8 mouse cellular contexts compared by ENCODE assay signal in genomic region chr11:101171721-101172433, GRCm38 (mm10). TPM values are rescaled to one million over a fixed set of nuclear protein-coding genes. Genes with fewer than 3 reads are reported as not detected.
DNase-seq lines count a peak whose midpoint lies in the region; ATAC-seq and TF ChIP-seq lines count a peak whose summit lies in the region.

No protein-coding gene starts in this region.

- TF ChIP-seq CTCF in gastrocnemius, adult 2 months (IDR thresholded peaks at IDR 0.05) = no peak
- TF ChIP-seq CTCF in hindbrain, postnatal 0 days (IDR thresholded peaks at IDR 0.05; ENCODE audit: low read depth) = 0 out of 2 replicates have a peak, but pooled peaks have one; percentile 1

- no peaks in the 10 kb centered on the region for H3K9me3 ChIP-seq in hindbrain, postnatal 0 days (ENCODE audit: low read length)
- no peaks in the 10 kb centered on the region for H3K9me3 ChIP-seq in megakaryocyte, embryonic 14.5 days

- peak overlapping the region; percentile 93 for H3K27ac ChIP-seq in gastrocnemius, adult 2 months
- peak overlapping the region; percentile 83 for H3K27ac ChIP-seq in hindbrain, postnatal 0 days

- DNase-seq in cerebellum, adult 11-12 months = peak; percentile 83
- peak; percentile 85 for DNase-seq in cerebellum, adult 9-11 months
- DNase-seq in gastrocnemius, adult 2 months = peak; percentile 79
- peak; percentile 85 for DNase-seq in hindbrain, postnatal 0 days (ENCODE audit: low spot score)
- DNase-seq in left cerebral cortex, postnatal 25 days (ENCODE audit: low spot score in 2 of 2) = peak; percentile 76 to 83
- peak; percentile 62 for DNase-seq in right cerebral cortex, postnatal 4 days

- intact Hi-C loops in gastrocnemius, adult 2 months (cut with DNase I) = loop anchor here (2.0 to 5.0 kb wide), 2 partner anchors 53 to 190 kb away; partner anchors contain the start of genes Retreg3 and Tubg1
- intact Hi-C loops in left cerebral cortex, postnatal 25 days (cut with DNase I) = loop anchor here (2.0 kb wide), 1 partner anchor 51 kb away; no protein-coding TSS in a partner anchor

- H3K4me3 ChIP-seq in gastrocnemius, adult 2 months = peak overlapping the region; percentile 89
- H3K4me3 ChIP-seq in hindbrain, postnatal 0 days (ENCODE audit: low read length) = peak overlapping the region; percentile 62
- H3K4me3 ChIP-seq in megakaryocyte, embryonic 14.5 days (replicated peaks) = peak overlapping the region; percentile 94

- H3K4me2 ChIP-seq in hindbrain, postnatal 0 days (ENCODE audit: low read depth, low read length) = peak overlapping the region; percentile 89

- 0 out of 2 replicates have a peak, but pooled peaks cover 15% of the 10 kb centered on the region for H3K27me3 ChIP-seq in hindbrain, postnatal 0 days (ENCODE audit: insufficient read depth, low read length)
- peaks cover 97% of the 10 kb centered on the region for H3K27me3 ChIP-seq in megakaryocyte, embryonic 14.5 days (replicated peaks)

- WGBS in hindbrain, postnatal 0 days = under 1% methylated on average over 31 of the region's 31 CpGs

- peak overlapping the region; percentile 51 for H3K9ac ChIP-seq in hindbrain, postnatal 0 days (replicated peaks; ENCODE audit: low read length)

- peaks cover 4% of the 10 kb centered on the region; the same call in 1 of the 2 replicates for H3K36me3 ChIP-seq in hindbrain, postnatal 0 days (ENCODE audit: insufficient read depth, low read length)
- no peaks in the 10 kb centered on the region for H3K36me3 ChIP-seq in megakaryocyte, embryonic 14.5 days (replicated peaks; ENCODE audit: low read length)

- H3K4me1 ChIP-seq in hindbrain, postnatal 0 days (ENCODE audit: insufficient read depth, low read length) = peaks cover 34% of the 10 kb centered on the region
- peaks cover 80% of the 10 kb centered on the region for H3K4me1 ChIP-seq in megakaryocyte, embryonic 14.5 days

- ATAC-seq in cerebellum, adult (ENCODE audit: insufficient number of reproducible peaks, low FRiP score, low TSS enrichment) = no peak
- ATAC-seq in hindbrain, postnatal 0 days = 0 out of 2 replicates have a peak, but pooled peaks have one; percentile 0

RNA-seq across cellular contexts. Expression of gene Plekhh3, which starts 0.7 kb away (rescaled TPM):
- 10 to 100 TPM; 20.7 to 35.3 TPM for total RNA-seq in gastrocnemius, adult 2 months (2021)
- 26.7 and 32.3 TPM in 2 replicates for total RNA-seq in hindbrain, postnatal 0 days (2014; rRNA removed)
- 8.8 TPM in 2 replicates for polyA plus RNA-seq in hindbrain, postnatal 0 days (2015; fragmentation: Nextera tagmentation; extraction: Ambion mirVana)
- 10 to 100 TPM in 1 of 2 experiments, 1 to 10 TPM in 1; 8.8 to 11.5 TPM for total RNA-seq in left cerebral cortex, postnatal 25 days (2021)
- 2.3 and 6.6 TPM in 2 replicates for polyA plus RNA-seq in megakaryocyte, embryonic 14.5 days (2012; ENCODE audit: insufficient read depth, low replicate concordance)

RNA-seq across cellular contexts. Expression of gene Cntnap1, which starts 1.6 kb away (rescaled TPM):
- 1 to 10 TPM; 1.2 to 1.6 TPM for total RNA-seq in gastrocnemius, adult 2 months (2021)
- total RNA-seq in hindbrain, postnatal 0 days (2014; rRNA removed) = 25.4 and 28.9 TPM in 2 replicates
- polyA plus RNA-seq in hindbrain, postnatal 0 days (2015; fragmentation: Nextera tagmentation; extraction: Ambion mirVana) = 5.8 and 6.5 TPM in 2 replicates
- total RNA-seq in left cerebral cortex, postnatal 25 days (2021) = 100 to 1,000 TPM; 153 to 170 TPM
- 0.72 and 0.89 TPM in 2 replicates for polyA plus RNA-seq in megakaryocyte, embryonic 14.5 days (2012; ENCODE audit: insufficient read depth, low replicate concordance)

RNA-seq across cellular contexts. Expression of gene Ccr10, which starts 3.4 kb away (rescaled TPM):
- total RNA-seq in gastrocnemius, adult 2 months (2021) = not detected
- total RNA-seq in hindbrain, postnatal 0 days (2014; rRNA removed) = 0.16 and 0.43 TPM in 2 replicates
- polyA plus RNA-seq in hindbrain, postnatal 0 days (2015; fragmentation: Nextera tagmentation; extraction: Ambion mirVana) = 0.88 and 1.0 TPM in 2 replicates
- total RNA-seq in left cerebral cortex, postnatal 25 days (2021) = under 1 TPM; 0.18 to 0.28 TPM
- polyA plus RNA-seq in megakaryocyte, embryonic 14.5 days (2012; ENCODE audit: insufficient read depth, low replicate concordance) = 0.13 TPM in 1 of 2 replicates, not detected in the other

RNA-seq across cellular contexts. Expression of gene Tubg2, which starts 16.2 kb away (rescaled TPM):
- 1 to 10 TPM; 2.4 to 3.6 TPM for total RNA-seq in gastrocnemius, adult 2 months (2021)
- 29.7 and 40.8 TPM in 2 replicates for total RNA-seq in hindbrain, postnatal 0 days (2014; rRNA removed)
- 57.7 and 62.8 TPM in 2 replicates for polyA plus RNA-seq in hindbrain, postnatal 0 days (2015; fragmentation: Nextera tagmentation; extraction: Ambion mirVana)
- total RNA-seq in left cerebral cortex, postnatal 25 days (2021) = 10 to 100 TPM; 47.5 to 48.6 TPM
- not detected in 2 replicates for polyA plus RNA-seq in megakaryocyte, embryonic 14.5 days (2012; ENCODE audit: insufficient read depth, low replicate concordance)

RNA-seq across cellular contexts. Expression of gene Tubg1, which starts 52.1 kb away (rescaled TPM):
- total RNA-seq in gastrocnemius, adult 2 months (2021) = 10 to 100 TPM; 22.0 to 30.2 TPM
- total RNA-seq in hindbrain, postnatal 0 days (2014; rRNA removed) = 59.3 and 68.3 TPM in 2 replicates
- 71.5 and 72.8 TPM in 2 replicates for polyA plus RNA-seq in hindbrain, postnatal 0 days (2015; fragmentation: Nextera tagmentation; extraction: Ambion mirVana)
- total RNA-seq in left cerebral cortex, postnatal 25 days (2021) = 10 to 100 TPM; 44.9 to 46.6 TPM
- polyA plus RNA-seq in megakaryocyte, embryonic 14.5 days (2012; ENCODE audit: insufficient read depth, low replicate concordance) = 63.2 and 80.7 TPM in 2 replicates

Comparison
In these comparisons a context has a peak if more than half of its experiments do, and no peak if none do; other contexts are left out.
1. RNA of gene Cntnap1, which starts 1.6 kb away (total RNA-seq): 153 to 170 TPM in left cerebral cortex, postnatal 25 days and 25.4 to 28.9 TPM in hindbrain, postnatal 0 days; 1.2 to 1.6 TPM in gastrocnemius, adult 2 months; every median in the first group is over 10 times any median in the second.
2. Peak in every context shown above with its lines, with median percentiles within 50 percentile points of each other: DNase-seq and H3K4me3 ChIP-seq.